ENCODE assay signal across 29 mouse cellular contexts in genomic region chr15:31442698-31443097, GRCm38 (mm10). TPM values are rescaled to one million over a fixed set of nuclear protein-coding genes. Genes with fewer than 3 reads are reported as not detected.
DNase-seq lines count a peak whose midpoint lies in the region; ATAC-seq and TF ChIP-seq lines count a peak whose summit lies in the region.
"Had no signal": no experiment of that assay in that cellular context is flagged by ENCODE, and none has a peak within 500 bp of the region (broad histone marks: within the 10 kb centered on the region; RNA-seq: fewer than 3 reads in every experiment).

No protein-coding gene starts in this region.

- no peak overlapping the region for H3K4me2 ChIP-seq in forebrain, postnatal 0 days (ENCODE audit: low read depth)
- H3K4me2 ChIP-seq: embryonic facial prominence, embryonic 12.5 days; embryonic facial prominence, embryonic 15.5 days; forebrain, embryonic 13.5 days; heart, embryonic 11.5 days; hindbrain, embryonic 14.5 days had no signal

- no peak for DNase-seq in forebrain, postnatal 0 days
- DNase-seq in forebrain, embryonic 10.5 days (ENCODE audit: extremely low spot score, low spot score), result no peak
- peak; percentile 47 for DNase-seq in heart, embryonic 10.5 days (ENCODE audit: low spot score)
- no peak for DNase-seq in heart, postnatal 4 days
- peak; percentile 73 for DNase-seq in layer of hippocampus, adult 9-11 months
- no peak for DNase-seq in layer of hippocampus, adult 11-12 months (ENCODE audit: low spot score)
- DNase-seq in gastrocnemius, postnatal 25 days, result no peak
- DNase-seq: adrenal gland, postnatal 10 days; adrenal gland, postnatal 36 days; B cell, adult 2 months; cerebellum, adult 11 months; cerebellum, adult 2 months; cerebellum, adult 9-11 months; cerebellum, postnatal 25 days; gastrocnemius, adult 2 months; gastrocnemius, postnatal 14 days; heart, adult 2 months; heart, postnatal 36 days had no signal

- no peaks in the 10 kb centered on the region for H3K36me3 ChIP-seq in forebrain, postnatal 0 days (ENCODE audit: insufficient read depth)
- no peaks in the 10 kb centered on the region for H3K36me3 ChIP-seq in forebrain, embryonic 10.5 days (replicated peaks)
- H3K36me3 ChIP-seq in heart, embryonic 10.5 days, result no peaks in the 10 kb centered on the region
- H3K36me3 ChIP-seq: embryonic facial prominence, embryonic 12.5 days; embryonic facial prominence, embryonic 15.5 days; G1E had no signal

- H3K4me3 ChIP-seq in forebrain, postnatal 0 days (ENCODE audit: low read depth, low read length), result no peak overlapping the region
- no peak overlapping the region for H3K4me3 ChIP-seq in forebrain, embryonic 10.5 days
- H3K4me3 ChIP-seq in heart, embryonic 10.5 days, result no peak overlapping the region
- H3K4me3 ChIP-seq: embryonic facial prominence, embryonic 12.5 days; embryonic facial prominence, embryonic 15.5 days; forebrain, embryonic 13.5 days; gastrocnemius, adult 2 months; heart, adult 2 months had no signal

- no peak for TF ChIP-seq CTCF in forebrain, postnatal 0 days (IDR thresholded peaks at IDR 0.05; ENCODE audit: low read depth)

- peak; percentile 58 for ATAC-seq in forebrain, postnatal 0 days
- ATAC-seq: forebrain, embryonic 13.5 days; hindbrain, postnatal 0 days; inflammation-experienced regulatory T-cells, adult 6 months; intestine, embryonic 16.5 days; Patski had no signal

- no peaks in the 10 kb centered on the region for H3K9me3 ChIP-seq in forebrain, postnatal 0 days (ENCODE audit: low read length)
- no peaks in the 10 kb centered on the region for H3K9me3 ChIP-seq in forebrain, embryonic 10.5 days
- no peaks in the 10 kb centered on the region for H3K9me3 ChIP-seq in heart, embryonic 10.5 days
- H3K9me3 ChIP-seq: embryonic facial prominence, embryonic 12.5 days; embryonic facial prominence, embryonic 15.5 days; forebrain, embryonic 13.5 days; G1E had no signal

- 72% methylated on average over 4 of the region's 4 CpGs for WGBS in forebrain, postnatal 0 days
- 92% methylated on average over 4 of the region's 4 CpGs for WGBS in forebrain, embryonic 10.5 days
- WGBS in heart, embryonic 10.5 days, result 83% methylated on average over 4 of the region's 4 CpGs

- no peak overlapping the region for H3K9ac ChIP-seq in forebrain, postnatal 0 days
- H3K9ac ChIP-seq: embryonic facial prominence, embryonic 12.5 days; embryonic facial prominence, embryonic 15.5 days; forebrain, embryonic 13.5 days; hindbrain, embryonic 14.5 days had no signal

- no peaks in the 10 kb centered on the region for H3K4me1 ChIP-seq in forebrain, postnatal 0 days (ENCODE audit: insufficient read depth)
- H3K4me1 ChIP-seq in forebrain, embryonic 10.5 days, result 0 out of 2 replicates have a peak, but pooled peaks cover 2% of the 10 kb centered on the region
- peaks cover 19% of the 10 kb centered on the region; the same call in 1 of the 2 replicates for H3K4me1 ChIP-seq in heart, embryonic 10.5 days
- H3K4me1 ChIP-seq: embryonic facial prominence, embryonic 12.5 days; forebrain, embryonic 13.5 days had no signal

- H3K27ac ChIP-seq in forebrain, postnatal 0 days (ENCODE audit: low read depth, low read length), result no peak overlapping the region
- H3K27ac ChIP-seq in forebrain, embryonic 10.5 days, result no peak overlapping the region
- H3K27ac ChIP-seq in heart, embryonic 10.5 days, result no peak overlapping the region
- H3K27ac ChIP-seq: embryonic facial prominence, embryonic 12.5 days; embryonic facial prominence, embryonic 15.5 days; forebrain, embryonic 13.5 days; heart, adult 2 months; hindbrain, embryonic 14.5 days; hindbrain, postnatal 0 days had no signal

- H3K27me3 ChIP-seq in forebrain, postnatal 0 days (ENCODE audit: insufficient read depth, low read length), result no peaks in the 10 kb centered on the region
- H3K27me3 ChIP-seq in forebrain, embryonic 10.5 days (ENCODE audit: poor library complexity, severe bottlenecking), result no peaks in the 10 kb centered on the region
- no peaks in the 10 kb centered on the region for H3K27me3 ChIP-seq in heart, embryonic 10.5 days (ENCODE audit: insufficient read depth, poor library complexity, severe bottlenecking)
- H3K27me3 ChIP-seq: CH12.LX; embryonic facial prominence, embryonic 12.5 days; embryonic facial prominence, embryonic 15.5 days; forebrain, embryonic 13.5 days; Patski had no signal

RNA-seq across cellular contexts. Expression of gene Ropn1l, which starts 10.8 kb away (rescaled TPM):
- total RNA-seq in forebrain, postnatal 0 days (2014; rRNA removed), result 1.2 and 2.1 TPM in 2 replicates
- polyA plus RNA-seq in forebrain, postnatal 0 days (2015; fragmentation: Nextera tagmentation; extraction: Ambion mirVana), result 2.1 and 3.1 TPM in 2 replicates
- polyA plus RNA-seq in forebrain, embryonic 10.5 days (2016; fragmentation: Nextera tagmentation; extraction: Ambion mirVana), result 3.3 and 4.3 TPM in 2 replicates
- polyA plus RNA-seq in heart, embryonic 10.5 days (2016; fragmentation: Nextera tagmentation; extraction: Ambion mirVana), result 3.4 and 3.7 TPM in 2 replicates
- under 1 TPM; 0.38 TPM for total RNA-seq in heart, postnatal 4 days (2021)
- total RNA-seq in gastrocnemius, postnatal 25 days (2021), result not detected
- total RNA-seq: gastrocnemius, adult 2 months; heart, adult 2 months; heart, postnatal 36 days had no signal

Comparison
In these comparisons a context has a peak if more than half of its experiments do, and no peak if none do; other contexts are left out.
1. DNase-seq: peak in heart, embryonic 10.5 days (single experiment) and layer of hippocampus, adult 9-11 months (single experiment); none in forebrain, postnatal 0 days (single experiment), forebrain, embryonic 10.5 days (single experiment), heart, postnatal 4 days (single experiment), layer of hippocampus, adult 11-12 months (single experiment) and gastrocnemius, postnatal 25 days (single experiment).